22 mouse cellular contexts compared by ENCODE assay signal in the genomic region with DNA sequence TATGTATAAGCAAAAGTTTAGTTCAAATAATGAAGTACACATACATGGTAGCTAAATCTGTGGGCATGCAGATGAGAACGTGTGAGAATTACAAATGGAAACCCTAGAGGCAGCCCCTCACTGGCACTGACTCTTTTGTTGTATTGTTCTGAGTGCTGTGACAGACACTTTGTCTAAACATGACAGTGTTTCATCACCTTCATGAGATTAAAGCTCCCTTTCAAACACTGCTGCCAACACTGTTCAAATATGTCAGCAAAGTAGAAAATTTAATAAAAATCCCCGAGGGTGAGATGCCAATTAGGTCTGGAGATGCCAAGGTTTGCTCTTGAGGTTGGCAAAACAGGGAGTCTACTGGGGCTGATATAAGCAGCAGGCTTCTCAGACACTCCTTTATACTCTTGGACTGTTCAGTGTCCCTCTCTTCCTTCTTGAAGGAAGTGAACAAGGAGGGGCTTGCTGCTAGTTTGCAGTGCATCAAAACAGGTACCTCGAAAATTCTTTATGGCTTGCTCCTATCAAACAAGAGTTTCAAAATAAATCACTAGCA.
A peak's percentile ranks its signal among the peaks of the same experiment; 100 is the strongest.
DNase-seq lines count a peak whose midpoint lies in the region; ATAC-seq and TF ChIP-seq lines count a peak whose summit lies in the region.
"Had no signal": no experiment of that assay in that cellular context is flagged by ENCODE, and none has a peak within 500 bp of the region (broad histone marks: within the 10 kb centered on the region; RNA-seq: fewer than 3 reads in every experiment).

No protein-coding gene starts in this region.

- H3K27me3 ChIP-seq in forebrain, embryonic 12.5 days = no peaks in the 10 kb centered on the region
- no peaks in the 10 kb centered on the region for H3K27me3 ChIP-seq in forebrain, embryonic 16.5 days (replicated peaks; ENCODE audit: control insufficient read depth, insufficient read depth, low read length)
- H3K27me3 ChIP-seq in midbrain, embryonic 16.5 days (ENCODE audit: control insufficient read depth, insufficient read depth, low read depth, low read length) = no peaks in the 10 kb centered on the region
- no peaks in the 10 kb centered on the region for H3K27me3 ChIP-seq in embryonic facial prominence, embryonic 10.5 days (replicated peaks; ENCODE audit: low read depth, poor library complexity, severe bottlenecking)
- no peaks in the 10 kb centered on the region for H3K27me3 ChIP-seq in heart, adult 2 months (ENCODE audit: control insufficient read depth, insufficient read depth, low read length)
- H3K27me3 ChIP-seq: embryonic facial prominence, embryonic 12.5 days; heart, embryonic 15.5 days; intestine, embryonic 15.5 days had no signal

- intact Hi-C loops in heart, adult 2 months (cut with DNase I) = no loop called here

- no peaks in the 10 kb centered on the region for H3K9me3 ChIP-seq in forebrain, embryonic 12.5 days
- H3K9me3 ChIP-seq in forebrain, embryonic 16.5 days (ENCODE audit: control insufficient read depth, low read length) = no peaks in the 10 kb centered on the region
- no peaks in the 10 kb centered on the region for H3K9me3 ChIP-seq in midbrain, embryonic 16.5 days (replicated peaks; ENCODE audit: control insufficient read depth, low read length, poor library complexity, severe bottlenecking)
- no peaks in the 10 kb centered on the region for H3K9me3 ChIP-seq in embryonic facial prominence, embryonic 10.5 days
- H3K9me3 ChIP-seq: embryonic facial prominence, embryonic 12.5 days; heart, embryonic 15.5 days; hindbrain, embryonic 10.5 days; intestine, embryonic 15.5 days had no signal

- TF ChIP-seq POLR2A in brain, embryonic 14.5 days (IDR thresholded peaks at IDR 0.05; ENCODE audit: borderline replicate concordance, extremely low read depth, insufficient read depth, insufficient read length, poor library complexity, severe bottlenecking) = no peak
- TF ChIP-seq POLR2A in heart, adult 2 months (IDR thresholded peaks at IDR 0.05; ENCODE audit: insufficient read depth, low read depth, low read length) = no peak

- no peak for TF ChIP-seq EP300 in heart, adult 2 months (IDR thresholded peaks at IDR 0.05; ENCODE audit: insufficient read depth, low read depth, low read length)

- H3K36me3 ChIP-seq in forebrain, embryonic 12.5 days (replicated peaks) = no peaks in the 10 kb centered on the region
- H3K36me3 ChIP-seq in forebrain, embryonic 16.5 days (ENCODE audit: control insufficient read depth, insufficient read depth) = no peaks in the 10 kb centered on the region
- H3K36me3 ChIP-seq in midbrain, embryonic 16.5 days (ENCODE audit: control insufficient read depth, insufficient read depth, low read length) = no peaks in the 10 kb centered on the region
- no peaks in the 10 kb centered on the region for H3K36me3 ChIP-seq in embryonic facial prominence, embryonic 10.5 days (replicated peaks)
- no peaks in the 10 kb centered on the region for H3K36me3 ChIP-seq in heart, adult 2 months (ENCODE audit: control insufficient read depth, insufficient read depth, low read length)
- H3K36me3 ChIP-seq: embryonic facial prominence, embryonic 12.5 days; G1E; heart, embryonic 15.5 days; hindbrain, embryonic 10.5 days; intestine, embryonic 15.5 days had no signal

- DNase-seq in brain, embryonic 14.5 days (ENCODE audit: low read depth) = peak; percentile 73
- no peak for DNase-seq in embryonic facial prominence, embryonic 10.5 days (ENCODE audit: low spot score)
- no peak for DNase-seq in heart, adult 2 months
- DNase-seq: adrenal gland, adult 8-10 months; adrenal gland, postnatal 36 days; cerebellum, adult 11 months; cerebellum, adult 8-10 months; cerebellum, postnatal 14 days; embryo, embryonic 11 days; gastrocnemius, postnatal 10 days; heart, adult 18-20 months had no signal

- no peaks in the 10 kb centered on the region for H3K4me1 ChIP-seq in forebrain, embryonic 12.5 days
- H3K4me1 ChIP-seq in forebrain, embryonic 16.5 days (replicated peaks; ENCODE audit: control insufficient read depth, insufficient read depth, low read length) = 0 out of 2 replicates have a peak, but pooled peaks cover 3% of the 10 kb centered on the region
- peaks cover 3% of the 10 kb centered on the region; the same call in 1 of the 2 replicates for H3K4me1 ChIP-seq in midbrain, embryonic 16.5 days (ENCODE audit: control insufficient read depth, insufficient read depth, low read length)
- no peaks in the 10 kb centered on the region for H3K4me1 ChIP-seq in embryonic facial prominence, embryonic 10.5 days
- H3K4me1 ChIP-seq in heart, adult 2 months (ENCODE audit: control insufficient read depth, insufficient read depth, low read length) = no peaks in the 10 kb centered on the region
- H3K4me1 ChIP-seq: embryonic facial prominence, embryonic 12.5 days; heart, embryonic 15.5 days; hindbrain, embryonic 10.5 days; intestine, embryonic 15.5 days had no signal

- no peak overlapping the region for H3K27ac ChIP-seq in forebrain, embryonic 12.5 days
- H3K27ac ChIP-seq in forebrain, embryonic 16.5 days (ENCODE audit: low read length) = no peak overlapping the region
- H3K27ac ChIP-seq in midbrain, embryonic 16.5 days (ENCODE audit: low read length) = no peak overlapping the region
- no peak overlapping the region for H3K27ac ChIP-seq in embryonic facial prominence, embryonic 10.5 days (replicated peaks)
- no peak overlapping the region for H3K27ac ChIP-seq in heart, adult 2 months
- H3K27ac ChIP-seq: embryonic facial prominence, embryonic 12.5 days; heart, embryonic 15.5 days; hindbrain, embryonic 10.5 days; hindbrain, embryonic 14.5 days; intestine, embryonic 15.5 days had no signal

- H3K9ac ChIP-seq in forebrain, embryonic 12.5 days = no peak overlapping the region
- H3K9ac ChIP-seq in forebrain, embryonic 16.5 days (replicated peaks; ENCODE audit: low read depth, low read length) = no peak overlapping the region
- no peak overlapping the region for H3K9ac ChIP-seq in midbrain, embryonic 16.5 days (ENCODE audit: low read depth, low read length)
- no peak overlapping the region for H3K9ac ChIP-seq in heart, adult 2 months (ENCODE audit: low read depth, low read length)
- H3K9ac ChIP-seq: embryonic facial prominence, embryonic 12.5 days; heart, embryonic 15.5 days; hindbrain, embryonic 14.5 days; intestine, embryonic 15.5 days had no signal

- no peak overlapping the region for H3K4me2 ChIP-seq in forebrain, embryonic 12.5 days
- no peak overlapping the region for H3K4me2 ChIP-seq in forebrain, embryonic 16.5 days (ENCODE audit: low read length)
- no peak overlapping the region for H3K4me2 ChIP-seq in midbrain, embryonic 16.5 days (ENCODE audit: low read length)
- H3K4me2 ChIP-seq: embryonic facial prominence, embryonic 12.5 days; heart, embryonic 11.5 days; heart, embryonic 15.5 days; hindbrain, embryonic 14.5 days; intestine, embryonic 15.5 days had no signal

- 0 out of 2 replicates have a peak, but pooled peaks have one; percentile 20 for ATAC-seq in forebrain, embryonic 12.5 days (ENCODE audit: low FRiP score)
- peak; percentile 85 for ATAC-seq in forebrain, embryonic 16.5 days
- peak; percentile 36; the same call in 1 of the 2 replicates for ATAC-seq in midbrain, embryonic 16.5 days
- ATAC-seq: CD4-positive, CD25-positive, alpha-beta regulatory T cell, adult 4 months; intestine, embryonic 15.5 days had no signal

- no peaks in the 10 kb centered on the region for H3K79me2 ChIP-seq in heart, adult 2 months (replicated peaks; ENCODE audit: control insufficient read depth, insufficient read depth, low read length)

- no peak overlapping the region for H3K4me3 ChIP-seq in forebrain, embryonic 12.5 days (replicated peaks)
- H3K4me3 ChIP-seq in forebrain, embryonic 16.5 days (replicated peaks; ENCODE audit: low read length) = no peak overlapping the region
- H3K4me3 ChIP-seq in midbrain, embryonic 16.5 days (ENCODE audit: low read depth, low read length) = no peak overlapping the region
- no peak overlapping the region for H3K4me3 ChIP-seq in embryonic facial prominence, embryonic 10.5 days
- H3K4me3 ChIP-seq in heart, adult 2 months = no peak overlapping the region
- H3K4me3 ChIP-seq: embryonic facial prominence, embryonic 12.5 days; heart, embryonic 15.5 days; hindbrain, embryonic 10.5 days; intestine, embryonic 15.5 days had no signal

- TF ChIP-seq CTCF in brain, embryonic 14.5 days (IDR thresholded peaks at IDR 0.05; ENCODE audit: borderline replicate concordance, extremely low read depth, insufficient read depth, insufficient read length) = no peak
- no peak for TF ChIP-seq CTCF in heart, adult 2 months (IDR thresholded peaks at IDR 0.05)

- WGBS in forebrain, embryonic 12.5 days = 38% methylated on average over 3 of the region's 3 CpGs
- WGBS in forebrain, embryonic 16.5 days = 26% methylated on average over 3 of the region's 3 CpGs
- 32% methylated on average over 3 of the region's 3 CpGs for WGBS in midbrain, embryonic 16.5 days
- 67% methylated on average over 3 of the region's 3 CpGs for WGBS in embryonic facial prominence, embryonic 10.5 days
- WGBS in heart, adult 2 months = 42% methylated on average over 3 of the region's 3 CpGs

Comparison
In these comparisons a context has a peak if more than half of its experiments do, and no peak if none do; other contexts are left out.
1. ATAC-seq: peak in every context shown above with its lines; median percentile 85 in forebrain, embryonic 16.5 days; 36 in midbrain, embryonic 16.5 days; 20 in forebrain, embryonic 12.5 days.